Mouse (Mus musculus) cerebellum, postnatal 36 days (tissue): ENCODE measurements at regions not wholly inside any gene's neighbourhood (a gene's known extent, or its start where the extent isn't known, plus 50 kb on each side); places are given as distances from the start of the nearest gene placed in this dataset.
A peak's percentile ranks its signal among the peaks of the same experiment; 100 is the strongest.

Experiments used
- DNase-seq, 2 experiments: peaks; one replicate each; pipeline ENCODE4 v3.0.0; 2021 to 2022; ENCODE audit warnings: mixed read lengths in 2 of 2

DNA sequence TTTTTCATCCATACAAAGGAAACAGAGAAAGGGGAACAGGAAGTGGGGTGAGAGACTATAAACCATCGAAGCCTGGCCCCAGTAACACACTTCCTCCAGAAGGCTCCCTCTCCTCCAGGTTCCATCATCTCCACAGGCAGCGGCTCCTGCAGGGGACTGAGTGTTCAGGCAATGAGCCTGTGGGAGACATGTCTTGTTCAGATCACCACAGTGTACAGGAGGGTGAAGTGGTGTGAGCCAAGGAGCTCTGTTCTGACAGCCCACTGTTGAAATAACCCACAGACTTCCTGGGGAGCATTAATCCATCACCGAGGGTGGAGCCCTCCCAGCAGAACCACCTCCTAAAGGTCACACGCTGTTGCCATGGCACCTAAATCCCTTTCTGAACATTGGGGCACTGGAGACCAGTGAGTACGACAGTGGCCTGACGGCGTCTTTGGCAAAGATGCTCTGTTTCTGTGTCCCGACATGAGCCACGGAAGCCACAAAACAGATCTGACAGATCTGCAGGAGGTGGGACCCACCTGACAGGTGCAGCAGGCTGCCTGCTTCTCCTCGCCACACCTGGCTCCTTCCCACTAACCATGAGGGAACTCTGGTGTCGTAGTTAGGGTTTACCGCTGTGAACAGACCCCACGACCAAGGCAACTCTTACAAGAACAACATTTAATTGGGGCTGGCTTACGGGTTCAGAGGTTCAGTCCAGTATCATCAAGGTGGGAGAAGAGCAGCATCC is 60.9 kb downstream of the Psmg1 start:
- DNase-seq = no peak

- DNase-seq = no peak
Observed at GRCm38 (mm10) chr16:95928290-95929260, 62.2 kb downstream of the Psmg1 start.

- DNase-seq = no peak
Observed at GRCm38 (mm10) chr16:95926558-95926957, 64.2 kb downstream of the Psmg1 start.

DNA sequence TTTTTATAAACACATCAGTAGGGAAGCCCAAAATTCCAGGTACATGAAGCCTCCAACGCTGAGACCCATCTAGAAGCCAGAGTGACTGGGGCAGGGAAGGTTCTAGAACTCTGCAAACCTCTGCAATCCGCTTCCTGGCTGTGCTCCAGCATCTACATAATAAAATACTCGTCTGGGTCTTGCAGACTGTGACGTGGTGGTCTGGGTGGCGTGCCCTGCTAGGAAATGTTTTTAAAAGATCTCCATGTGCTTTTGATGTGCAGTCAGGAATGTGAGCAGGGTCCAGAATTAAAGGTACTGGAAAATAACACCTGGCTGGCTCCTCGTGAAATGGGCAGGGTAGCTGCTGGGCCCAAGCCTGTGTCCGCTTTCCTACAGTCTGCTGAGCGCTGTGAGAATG is 66.0 kb downstream of the Psmg1 start:
- DNase-seq = no peak

DNA sequence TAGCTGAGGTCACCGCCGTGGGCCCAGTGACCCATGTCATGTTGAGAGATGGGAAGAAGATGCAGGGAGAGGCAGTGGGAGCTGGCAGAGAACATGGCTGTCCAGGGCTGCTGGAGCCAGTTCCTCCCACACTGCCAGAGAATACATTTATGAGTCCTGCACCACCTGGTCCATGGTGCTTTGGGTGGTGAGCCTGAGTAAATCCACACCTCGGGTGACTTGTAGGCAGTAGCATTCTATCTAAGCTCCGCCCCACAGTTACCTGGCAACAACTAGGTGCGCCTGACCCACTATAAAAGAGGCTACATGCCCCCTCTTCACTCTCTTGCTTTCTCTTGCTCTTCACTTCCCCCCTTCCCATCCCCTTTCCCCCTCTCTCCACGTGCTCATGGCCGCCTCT is 66.8 kb downstream of the Psmg1 start:
- DNase-seq = no peak

DNA sequence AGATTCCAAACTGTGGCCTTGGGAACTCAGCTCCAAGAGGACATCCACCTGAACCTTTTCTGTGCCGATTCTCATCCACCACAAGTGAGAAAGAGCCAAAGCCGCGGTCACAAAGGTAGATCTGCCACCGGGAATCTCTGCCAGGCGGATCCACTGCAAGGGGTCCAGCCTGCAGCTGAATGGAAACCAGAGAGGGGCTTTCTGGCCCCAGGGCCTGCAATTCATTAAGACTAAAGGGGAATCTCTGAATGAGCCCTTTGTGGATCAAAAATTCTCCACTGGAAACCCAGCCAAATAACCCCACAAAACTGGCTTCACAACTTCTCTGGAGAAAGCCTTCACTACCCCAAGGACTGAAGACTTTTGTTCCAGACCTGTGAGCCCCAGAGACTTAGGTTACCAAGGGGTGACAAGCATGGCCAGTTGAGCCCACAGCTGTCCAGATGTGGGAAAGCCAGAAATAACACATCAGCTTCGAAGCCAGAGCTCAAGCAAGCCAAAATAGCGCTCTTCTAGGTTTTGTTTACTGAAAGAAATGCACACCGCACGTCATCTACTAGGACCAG is 68.3 kb downstream of the Psmg1 start:
- DNase-seq = no peak

DNA sequence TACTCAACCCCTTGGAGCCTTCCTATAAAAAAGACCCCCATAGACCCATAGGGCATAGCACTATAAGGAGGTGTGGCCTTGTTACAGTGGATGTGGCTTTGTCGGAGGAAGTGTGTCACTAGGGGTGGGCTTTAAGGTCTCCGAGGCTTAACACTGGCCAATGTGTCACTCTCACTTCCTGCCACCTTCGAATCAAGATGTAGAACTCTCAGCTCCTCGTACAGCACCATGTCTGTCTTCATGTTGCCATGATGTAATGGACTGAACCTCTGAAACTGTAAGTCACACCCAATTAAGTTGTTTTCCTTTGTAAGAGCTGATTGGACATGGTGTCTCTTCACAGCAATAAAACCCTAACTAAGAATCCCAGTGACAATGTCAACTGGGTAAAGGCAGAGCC is 69.6 kb downstream of the Psmg1 start:
- DNase-seq = no peak

GRCm38 (mm10) chr16:95918651-95919425 is 71.9 kb downstream of the Psmg1 start:
- DNase-seq = no peak

GRCm38 (mm10) chr16:95917635-95918407 is 72.9 kb downstream of the Psmg1 start:
- no peak for DNase-seq

GRCm38 (mm10) chr16:95913879-95914278 is 76.9 kb downstream of the Psmg1 start:
- no peak for DNase-seq

DNA sequence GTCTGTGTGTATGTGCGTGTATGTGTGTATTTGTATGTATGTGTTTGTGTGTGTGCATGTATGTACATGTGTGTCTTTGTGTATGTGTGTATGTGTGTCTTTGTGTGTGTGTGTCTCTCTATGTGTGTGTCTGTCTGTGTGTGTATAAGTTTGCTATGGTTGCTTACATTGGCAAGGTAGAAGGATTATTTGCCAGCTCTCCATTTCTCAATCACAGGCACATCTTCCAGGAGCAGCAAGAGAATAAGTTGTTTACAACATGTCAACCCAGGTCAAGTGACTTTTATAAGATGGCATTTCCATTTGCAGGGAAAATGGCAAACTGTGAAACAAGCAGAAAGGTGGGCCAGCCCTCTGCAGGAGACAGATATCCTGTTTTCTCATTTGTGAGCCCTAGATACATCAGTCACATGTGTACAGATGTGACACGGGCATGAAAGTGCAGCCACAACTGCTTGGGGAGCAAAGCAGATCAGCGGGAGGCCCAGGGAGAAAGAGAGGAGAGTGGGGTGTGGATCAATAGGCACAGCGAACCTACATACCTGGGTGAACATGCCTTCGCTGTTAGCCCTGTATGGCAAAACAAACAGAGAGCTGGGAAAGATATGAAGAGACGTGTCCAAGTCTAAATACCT is 86.1 kb downstream of the Psmg1 start:
- DNase-seq = no peak

DNA sequence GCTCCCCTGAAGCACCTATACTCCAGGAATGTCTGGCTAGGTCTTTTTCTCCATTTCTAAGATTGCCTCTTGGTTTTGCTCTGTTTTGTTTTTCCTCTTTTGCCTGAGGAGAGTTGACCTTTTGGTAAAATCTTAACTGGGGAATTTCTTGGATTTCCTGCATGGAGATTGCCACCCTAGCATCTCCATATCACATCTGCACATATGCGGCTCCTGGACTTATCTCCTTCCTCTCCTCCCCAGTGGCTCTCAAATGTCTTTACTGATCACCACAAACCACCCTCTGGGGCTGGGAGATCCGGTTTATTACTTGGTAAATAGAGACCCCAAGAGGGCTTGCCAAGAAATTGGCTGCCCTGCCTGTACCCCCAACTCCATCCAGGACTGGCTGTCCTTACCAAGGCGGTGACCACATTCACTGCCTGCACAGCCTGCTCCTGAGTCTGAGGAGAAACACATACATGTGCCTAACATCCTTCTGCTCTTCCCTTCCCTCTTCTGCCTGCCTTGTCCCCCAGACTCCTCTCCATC is 87.3 kb downstream of the Psmg1 start:
- DNase-seq = no peak

DNA sequence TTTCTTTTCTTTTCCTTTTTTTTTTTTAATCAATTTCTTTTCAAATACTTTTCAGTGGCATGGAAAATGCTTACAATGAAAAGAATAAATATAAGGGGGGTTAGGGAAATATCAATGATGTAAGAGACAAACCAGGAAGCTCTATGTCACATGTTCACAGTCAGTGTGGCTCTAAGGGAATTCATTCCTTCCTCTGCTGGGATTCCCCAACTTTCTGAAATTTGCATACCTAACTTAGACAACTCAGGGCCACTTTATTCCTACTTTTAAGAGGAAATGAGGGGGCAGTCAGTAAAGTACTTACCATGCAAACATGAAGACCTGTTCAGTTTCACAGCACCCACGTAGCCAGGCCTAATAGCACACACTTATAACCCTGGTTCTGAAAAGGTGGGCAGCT is 88.6 kb downstream of the Psmg1 start:
- no peak for DNase-seq

- no peak for DNase-seq
Observed at GRCm38 (mm10) chr16:95901388-95901787, 89.4 kb downstream of the Psmg1 start.

DNA sequence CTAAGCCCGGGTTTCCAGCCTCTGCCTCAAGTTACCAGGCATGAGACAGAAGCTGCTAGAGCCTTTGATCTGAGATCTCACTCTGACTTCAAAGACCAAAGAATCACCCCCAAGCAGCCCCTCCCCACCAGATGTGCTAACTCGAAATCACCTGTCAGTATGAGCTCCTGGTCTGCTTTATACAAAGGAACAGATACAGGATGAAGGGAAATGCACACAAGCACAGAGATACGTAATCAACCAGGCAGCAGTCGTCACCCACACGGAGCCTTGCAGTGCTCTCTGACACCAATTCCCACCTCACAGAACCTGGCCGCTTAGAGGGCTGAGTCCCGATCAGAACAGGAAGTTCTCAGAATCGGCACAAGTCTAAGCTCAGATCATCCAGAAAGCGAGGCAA is 90.6 kb downstream of the Psmg1 start:
- peak in 1 of 2 experiments; percentile 0 for DNase-seq

GRCm38 (mm10) chr16:95899672-95900071 is 91.1 kb downstream of the Psmg1 start:
- DNase-seq = no peak

GRCm38 (mm10) chr16:95897843-95898242 is 92.9 kb downstream of the Psmg1 start:
- no peak for DNase-seq

DNA sequence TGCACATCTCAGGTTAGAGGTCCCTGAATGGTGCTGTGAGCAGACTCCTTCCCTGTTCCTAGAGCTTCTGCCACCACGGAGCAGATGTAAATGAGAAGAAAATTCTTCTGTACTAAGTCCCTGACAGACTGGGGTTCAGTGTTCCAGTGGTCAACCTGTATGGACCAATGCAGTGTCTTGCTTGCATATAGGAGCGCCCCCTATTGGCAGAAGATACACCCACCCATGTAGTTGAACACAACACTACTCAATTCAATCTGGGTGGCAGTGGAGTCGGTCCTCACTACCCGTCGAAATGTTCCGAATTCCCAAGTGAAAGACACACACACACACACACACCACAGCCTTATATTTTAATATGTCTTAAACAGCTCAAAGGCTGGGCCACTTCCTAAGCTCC is 94.6 kb downstream of the Psmg1 start:
- no peak for DNase-seq

GRCm38 (mm10) chr16:95893534-95894290 is 97.0 kb downstream of the Psmg1 start:
- DNase-seq = no peak

DNA sequence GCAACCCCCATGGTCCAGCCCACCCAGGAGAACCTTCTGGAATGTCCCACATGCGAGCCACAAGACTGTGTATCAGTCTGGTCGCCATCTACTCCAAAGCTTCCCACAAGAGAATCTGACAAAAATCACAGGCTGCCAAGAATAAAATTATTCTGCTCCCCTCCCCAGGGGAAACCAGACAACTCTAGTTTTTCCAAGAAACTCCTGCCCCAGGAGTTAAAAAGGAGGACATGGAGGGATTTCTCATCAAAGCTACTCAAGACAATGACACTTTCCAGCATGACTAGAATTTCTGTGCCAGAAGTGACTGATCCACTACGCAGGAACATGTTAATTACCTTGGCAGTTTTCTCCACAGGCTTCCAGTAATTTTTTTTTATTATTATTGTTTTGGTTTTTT is 98.4 kb downstream of the Psmg1 start:
- DNase-seq = no peak
